In the genomic region with DNA sequence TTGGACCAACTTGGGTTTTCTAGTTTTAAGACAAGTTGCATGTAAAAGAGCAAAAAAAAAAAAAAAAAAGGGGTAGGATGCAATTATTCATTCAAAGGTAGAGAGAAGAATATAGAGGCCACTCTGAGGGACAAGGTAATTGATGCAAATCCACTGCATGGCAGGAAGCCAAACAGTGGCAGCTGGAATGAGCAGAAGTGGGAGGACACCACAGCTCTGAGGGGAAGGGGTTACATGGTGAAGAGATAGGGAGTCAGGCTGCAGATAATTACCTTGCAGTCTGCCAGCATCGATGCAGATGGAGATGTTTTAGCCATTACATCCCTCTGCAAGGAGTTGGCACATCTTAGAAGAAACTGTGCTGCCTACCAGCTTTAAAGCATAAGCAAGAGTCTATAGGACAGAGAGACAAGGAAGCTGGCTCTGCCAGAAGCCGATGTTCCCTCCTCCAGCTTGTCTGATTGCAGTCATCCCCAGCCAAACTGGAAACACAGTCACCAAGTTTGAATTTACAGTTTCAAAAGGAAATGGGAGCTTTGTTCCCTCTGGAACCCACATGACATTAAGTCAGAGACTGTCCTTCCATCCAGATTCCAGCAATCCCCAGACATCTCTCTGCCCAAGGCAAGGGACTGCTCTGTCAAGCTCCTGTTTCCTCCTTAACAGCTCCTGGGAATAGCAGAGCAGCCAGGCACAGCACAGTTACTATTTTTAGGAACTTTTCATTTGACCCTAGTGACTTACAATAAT, we compare ENCODE assay signal across 8 mouse cellular contexts.
DNase-seq lines count a peak whose midpoint lies in the region; ATAC-seq and TF ChIP-seq lines count a peak whose summit lies in the region.
"Had no signal": no experiment of that assay in that cellular context is flagged by ENCODE, and none has a peak within 500 bp of the region (broad histone marks: within the 10 kb centered on the region; RNA-seq: fewer than 3 reads in every experiment).

No protein-coding gene starts in this region.

- no peaks in the 10 kb centered on the region for H3K27me3 ChIP-seq in heart, postnatal 0 days (ENCODE audit: control insufficient read depth, insufficient read depth, low read length)
- H3K27me3 ChIP-seq: limb, embryonic 15.5 days had no signal

- H3K4me3 ChIP-seq in heart, postnatal 0 days (ENCODE audit: low read depth, low read length) = no peak overlapping the region
- H3K4me3 ChIP-seq: limb, embryonic 15.5 days had no signal

- peak; percentile 16 for DNase-seq in heart, postnatal 0 days (ENCODE audit: low spot score)
- DNase-seq in heart, postnatal 25 days (ENCODE audit: low spot score) = no peak
- peak; percentile 11 to 14 for DNase-seq in frontal cortex, postnatal 10 days (ENCODE audit: low spot score in 2 of 2)
- peak; percentile 40 to 61 for DNase-seq in left cerebral cortex, adult 9 months (ENCODE audit: low spot score in 2 of 2)
- DNase-seq in right cerebral cortex, postnatal 10 days (ENCODE audit: low spot score in 2 of 2) = peak; percentile 28 to 42
- no peak for DNase-seq in gastrocnemius, postnatal 4 days (ENCODE audit: low spot score in 2 of 2)
- no peak for DNase-seq in urinary bladder, adult 2 months (ENCODE audit: low spot score)

- 2% methylated on average over 2 of the region's 2 CpGs for WGBS in heart, postnatal 0 days

- no peaks in the 10 kb centered on the region for H3K36me3 ChIP-seq in heart, postnatal 0 days (replicated peaks; ENCODE audit: control insufficient read depth, insufficient read depth, low read length)
- H3K36me3 ChIP-seq: limb, embryonic 15.5 days had no signal

- H3K4me1 ChIP-seq in heart, postnatal 0 days (ENCODE audit: control insufficient read depth, insufficient read depth) = peaks cover 8% of the 10 kb centered on the region; the same call in 1 of the 2 replicates
- H3K4me1 ChIP-seq: limb, embryonic 15.5 days had no signal

- H3K9me3 ChIP-seq in heart, postnatal 0 days (replicated peaks; ENCODE audit: control insufficient read depth, low read length) = no peaks in the 10 kb centered on the region
- H3K9me3 ChIP-seq: limb, embryonic 15.5 days had no signal

- intact Hi-C loops in heart, postnatal 25 days (cut with DNase I) = no loop called here

- no peak for TF ChIP-seq CTCF in heart, postnatal 0 days (IDR thresholded peaks at IDR 0.05; ENCODE audit: low read depth)

- H3K9ac ChIP-seq in heart, postnatal 0 days (replicated peaks; ENCODE audit: low read depth, low read length) = no peak overlapping the region
- H3K9ac ChIP-seq: limb, embryonic 15.5 days had no signal

- no peak overlapping the region for H3K4me2 ChIP-seq in heart, postnatal 0 days (ENCODE audit: low read depth, low read length)
- H3K4me2 ChIP-seq: limb, embryonic 15.5 days had no signal

- no peak for TF ChIP-seq EP300 in heart, postnatal 0 days (IDR thresholded peaks at IDR 0.05; ENCODE audit: low read depth)

- ATAC-seq in heart, postnatal 0 days (ENCODE audit: insufficient read depth, low read depth) = no peak

- peak overlapping the region; percentile 22; the same call in 1 of the 2 replicates for H3K27ac ChIP-seq in heart, postnatal 0 days (ENCODE audit: low read depth)
- H3K27ac ChIP-seq: limb, embryonic 15.5 days had no signal

Comparison
In these comparisons a context has a peak if more than half of its experiments do, and no peak if none do; other contexts are left out.
1. DNase-seq: peak in heart, postnatal 0 days (single experiment), frontal cortex, postnatal 10 days (2 of 2), left cerebral cortex, adult 9 months (2 of 2) and right cerebral cortex, postnatal 10 days (2 of 2); none in heart, postnatal 25 days (single experiment), gastrocnemius, postnatal 4 days (0 of 2) and urinary bladder, adult 2 months (single experiment).